Mouse (Mus musculus) stomach, embryonic 14.5 days (tissue): Measurements from ENCODE around the gene Mthfd2. TPM values are rescaled to one million over a fixed set of nuclear protein-coding genes. Genes with fewer than 3 reads are reported as not detected.

ENCODE experiments used
- ATAC-seq: fragments of 200-750 bp; cut with Nextera tagmentation; 2 replicates; pipeline ENCODE4 v1.8.0; 2017; ENCODE audit warnings: low read depth, moderate TSS enrichment; ENCODE audit not compliant: insufficient number of reproducible peaks, insufficient read depth, low FRiP score
- H3K27ac ChIP-seq: fragments of 300-500 bp; sonication (generic); 2 replicates; pipeline ENCODE4 v1.5.1; 2014; ENCODE audit warnings: mild to moderate bottlenecking, low read length, moderate library complexity, mixed read lengths
- H3K27me3 ChIP-seq: fragments of 300-500 bp; sonication (generic); 2 replicates; pipeline ENCODE4 v1.6.1; 2014; ENCODE audit warnings: low read length, control low read depth, mixed read lengths; ENCODE audit not compliant: control insufficient read depth, insufficient read depth
- H3K36me3 ChIP-seq: fragments of 300-500 bp; sonication (generic); 2 replicates; pipeline ENCODE4 v1.6.1; 2014; ENCODE audit warnings: mild to moderate bottlenecking, control low read depth, low read length, moderate library complexity, mixed read lengths; ENCODE audit not compliant: control insufficient read depth, insufficient read depth
- H3K4me1 ChIP-seq: fragments of 300-500 bp; sonication (generic); 2 replicates; pipeline ENCODE4 v1.6.1; 2014; ENCODE audit warnings: low read length, control low read depth, mixed read lengths; ENCODE audit not compliant: control insufficient read depth, insufficient read depth
- H3K4me2 ChIP-seq: fragments of 300-500 bp; sonication (generic); replicated peaks from 2 replicates; pipeline ENCODE4 v1.6.1; 2014; ENCODE audit warnings: low read depth, low read length, control low read depth
- H3K4me3 ChIP-seq: fragments of 300-500 bp; sonication (generic); 2 replicates; pipeline ENCODE4 v1.5.1; 2014; ENCODE audit warnings: low read depth, low read length, control low read depth
- H3K9ac ChIP-seq: fragments of 300-500 bp; sonication (generic); replicated peaks from 2 replicates; pipeline ENCODE4 v1.6.1; 2014; ENCODE audit warnings: low read depth, mild to moderate bottlenecking, control low read depth, low read length, moderate library complexity, mixed read lengths
- H3K9me3 ChIP-seq: fragments of 300-500 bp; sonication (generic); 2 replicates; pipeline ENCODE4 v1.6.1; 2016; ENCODE audit warnings: low read depth, low read length, control low read depth; ENCODE audit not compliant: control insufficient read depth
- whole genome bisulfite sequencing: fragments of 180-500 bp; shearing (Covaris S2); extraction: QIAGEN DNeasy Blood & Tissue Kit; methylation state at CpG from one replicate; pipeline ENCODE4 v1.1.7; 2014; 5-methylcytosine and 5-hydroxymethylcytosine counted together
- polyA plus RNA-seq: library from polyadenylated mRNA; unstranded; fragments of >200 nt; fragmentation: Nextera tagmentation; extraction: Ambion mirVana; gene quantifications from 2 replicates; pipeline ENCODE4 v1.2.1, GENCODE M21; 2014

Gene Mthfd2
- polyA plus RNA-seq, 1 experiment from 2014 or later: 32.4 TPM

DNA sequence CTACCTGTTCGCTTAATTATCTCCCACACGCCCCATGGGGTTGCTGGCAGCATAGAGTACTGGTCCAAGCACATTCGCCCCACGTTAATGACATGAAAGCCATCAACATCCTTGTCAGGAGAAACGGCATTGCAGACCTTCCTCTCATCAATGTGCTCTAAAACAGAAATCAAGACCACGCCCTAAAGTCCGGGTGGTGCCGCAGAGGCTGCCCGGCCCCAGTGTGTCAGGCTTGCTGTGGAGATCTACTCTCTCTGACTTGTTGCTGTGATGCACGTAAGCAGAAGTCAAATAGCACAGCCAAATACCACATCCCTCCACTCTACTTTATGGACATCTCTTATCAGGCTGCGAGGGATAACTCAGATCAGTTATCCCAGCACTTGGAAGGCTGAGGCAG lies 14.5 kb downstream of the Mthfd2 start:
- Histone ChIP-seq H3K4me2 (no peak overlapping the region), H3K4me3 (no peak overlapping the region), H3K27me3 (no peaks in the 10 kb centered on the region), H3K36me3 (peaks cover 19% of the 10 kb centered on the region), H3K9ac (no peak overlapping the region), H3K27ac (no peak overlapping the region), H3K9me3 (no peaks in the 10 kb centered on the region), H3K4me1 (peaks cover 6% of the 10 kb centered on the region; the same call in 1 of the 2 replicates)
- no peak for ATAC-seq
- WGBS: 90% methylated on average over 11 of the region's 11 CpGs

DNA sequence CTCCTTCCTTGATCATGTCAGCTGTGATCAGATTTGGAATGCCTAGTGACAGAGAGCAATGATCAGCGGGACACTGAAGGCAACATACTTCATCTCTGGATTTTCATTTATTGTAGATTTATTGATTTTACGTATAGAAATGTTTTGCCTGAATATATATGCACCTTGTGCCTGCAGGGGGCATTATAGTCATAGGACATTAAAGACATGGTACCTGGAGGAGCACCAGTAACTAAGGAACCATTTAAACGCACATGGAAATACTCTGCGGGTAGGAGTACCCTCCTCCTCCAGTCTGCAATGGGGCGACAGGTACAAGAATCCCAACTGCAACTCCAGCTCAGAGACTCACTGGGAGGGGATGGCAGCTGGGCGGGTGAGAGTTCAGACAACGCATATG lies 16.7 kb downstream of the Mthfd2 start:
- peaks cover 25% of the 10 kb centered on the region for H3K36me3 ChIP-seq
- no peaks in the 10 kb centered on the region for H3K27me3 ChIP-seq
- no peaks in the 10 kb centered on the region for H3K4me1 ChIP-seq
- no peak overlapping the region for H3K4me2 ChIP-seq
- H3K27ac ChIP-seq: no peak overlapping the region
- no peak overlapping the region for H3K9ac ChIP-seq
- no peak overlapping the region for H3K4me3 ChIP-seq
- no peaks in the 10 kb centered on the region for H3K9me3 ChIP-seq
- WGBS: 89% methylated on average over 7 of the region's 7 CpGs
- ATAC-seq: no peak

DNA sequence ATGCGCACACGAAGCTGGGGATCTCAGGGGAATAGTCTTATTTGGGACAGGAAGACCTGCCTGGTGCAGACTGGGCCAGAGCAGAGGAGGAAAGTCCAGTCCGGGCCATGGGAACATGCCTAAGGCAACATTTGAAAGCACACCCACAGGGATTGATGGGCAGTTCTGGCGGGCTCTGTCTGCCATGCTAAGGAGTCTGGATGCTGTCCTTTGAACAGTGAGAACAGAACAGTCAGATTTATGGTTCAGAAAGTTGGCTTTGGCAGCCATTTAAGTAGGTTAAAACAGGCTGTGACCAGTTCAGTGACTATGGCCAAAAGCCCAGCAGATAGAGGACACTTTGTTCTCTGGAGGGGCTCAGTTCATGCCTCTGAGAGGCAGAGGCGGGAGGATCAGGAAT lies 23.4 kb downstream of the Mthfd2 start:
- ATAC-seq: no peak
- no peaks in the 10 kb centered on the region for H3K9me3 ChIP-seq
- H3K27ac ChIP-seq: no peak overlapping the region
- H3K4me2 ChIP-seq: no peak overlapping the region
- H3K4me3 ChIP-seq: no peak overlapping the region
- H3K9ac ChIP-seq: no peak overlapping the region
- H3K4me1 ChIP-seq: no peaks in the 10 kb centered on the region
- 80% methylated on average over 5 of the region's 5 CpGs for WGBS
- H3K36me3 ChIP-seq: peaks cover 13% of the 10 kb centered on the region; the same call in 1 of the 2 replicates
- H3K27me3 ChIP-seq: no peaks in the 10 kb centered on the region

- Histone ChIP-seq H3K4me1 (no peaks in the 10 kb centered on the region), H3K27me3 (no peaks in the 10 kb centered on the region), H3K36me3 (peaks cover 6% of the 10 kb centered on the region; the same call in 1 of the 2 replicates), H3K4me3 (no peak overlapping the region), H3K9me3 (no peaks in the 10 kb centered on the region), H3K9ac (no peak overlapping the region), H3K4me2 (no peak overlapping the region), H3K27ac (no peak overlapping the region)
- WGBS: 81% methylated on average over 2 of the region's 2 CpGs
- no peak for ATAC-seq
These were observed 24.4 kb downstream of the Mthfd2 start for GRCm38 (mm10) chr6:83301294-83301693.

DNA sequence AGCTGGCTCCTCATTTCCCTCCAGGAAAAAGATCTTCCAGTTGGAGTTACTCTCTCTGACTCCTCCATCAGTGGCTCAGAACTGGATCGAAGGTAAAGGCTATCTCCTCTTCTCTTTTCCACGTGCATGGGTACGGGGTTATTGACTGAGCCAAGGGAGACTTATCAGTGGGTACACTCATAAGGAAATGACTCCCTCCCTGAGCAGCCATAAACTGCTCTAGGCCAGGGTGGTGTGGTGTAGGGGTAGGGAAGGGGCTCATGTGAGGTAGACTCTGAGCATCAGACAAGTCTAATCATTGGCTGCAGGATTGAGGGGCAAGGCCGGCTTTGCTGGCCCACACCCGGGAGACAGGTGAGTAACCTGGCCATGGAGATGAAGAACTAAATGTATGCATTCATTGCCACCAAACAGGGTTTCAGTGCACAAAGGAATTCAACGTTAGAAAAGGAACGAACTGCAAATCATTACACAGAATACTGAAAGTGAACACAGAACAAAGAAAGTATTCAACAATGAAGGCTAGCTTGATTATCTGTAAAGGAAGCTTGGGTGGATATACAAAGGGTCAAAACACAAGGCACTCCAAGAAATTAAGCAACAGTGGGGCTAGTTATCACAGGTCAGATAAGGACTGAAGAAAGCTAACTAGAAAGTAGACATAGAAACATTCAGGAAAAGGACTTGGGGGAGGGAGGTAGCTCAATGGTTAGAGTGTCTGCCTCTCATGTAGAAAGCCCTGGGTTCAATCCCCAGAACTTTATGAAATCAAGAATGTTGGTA lies 25.1 kb downstream of the Mthfd2 start:
- H3K4me1 ChIP-seq: no peaks in the 10 kb centered on the region
- no peak overlapping the region for H3K27ac ChIP-seq
- no peak overlapping the region for H3K4me2 ChIP-seq
- H3K36me3 ChIP-seq: peaks cover 6% of the 10 kb centered on the region; the same call in 1 of the 2 replicates
- no peak overlapping the region for H3K9ac ChIP-seq
- no peaks in the 10 kb centered on the region for H3K27me3 ChIP-seq
- H3K4me3 ChIP-seq: no peak overlapping the region
- ATAC-seq: 0 out of 2 replicates have a peak, but pooled peaks have one; percentile 53
- whole genome bisulfite sequencing: 75% methylated on average over 7 of the region's 7 CpGs
- H3K9me3 ChIP-seq: no peaks in the 10 kb centered on the region

- H3K9me3 ChIP-seq: no peaks in the 10 kb centered on the region
- H3K36me3 ChIP-seq: no peaks in the 10 kb centered on the region
- H3K27me3 ChIP-seq: no peaks in the 10 kb centered on the region
- no peak overlapping the region for H3K27ac ChIP-seq
- H3K4me1 ChIP-seq: no peaks in the 10 kb centered on the region
- no peak for ATAC-seq
- H3K9ac ChIP-seq: no peak overlapping the region
- no peak overlapping the region for H3K4me3 ChIP-seq
- H3K4me2 ChIP-seq: no peak overlapping the region
- WGBS: 82% methylated on average over 8 of the region's 8 CpGs
These were observed 45.3 kb downstream of the Mthfd2 start for GRCm38 (mm10) chr6:83280256-83280955.

- Histone ChIP-seq H3K4me3 (no peak overlapping the region), H3K4me1 (no peaks in the 10 kb centered on the region), H3K9ac (no peak overlapping the region), H3K9me3 (no peaks in the 10 kb centered on the region), H3K36me3 (no peaks in the 10 kb centered on the region), H3K27ac (no peak overlapping the region), H3K4me2 (no peak overlapping the region), H3K27me3 (no peaks in the 10 kb centered on the region)
- ATAC-seq: no peak
- WGBS: 30% methylated on average over 2 of the region's 2 CpGs
These were observed 46.8 kb downstream of the Mthfd2 start for GRCm38 (mm10) chr6:83278881-83279280.

GRCm38 (mm10) chr6:83277151-83277550 lies 48.6 kb downstream of the Mthfd2 start:
- ATAC-seq: no peak
- H3K36me3 ChIP-seq: no peaks in the 10 kb centered on the region
- WGBS: 71% methylated on average over 13 of the region's 13 CpGs
- no peak overlapping the region for H3K4me2 ChIP-seq
- no peaks in the 10 kb centered on the region for H3K27me3 ChIP-seq
- H3K9me3 ChIP-seq: no peaks in the 10 kb centered on the region
- H3K4me1 ChIP-seq: no peaks in the 10 kb centered on the region
- H3K4me3 ChIP-seq: no peak overlapping the region
- no peak overlapping the region for H3K9ac ChIP-seq
- no peak overlapping the region for H3K27ac ChIP-seq
